ENCODE assay signal across 9 mouse cellular contexts in genomic region chr13:108041358-108041757, GRCm38 (mm10). TPM values are rescaled to one million over a fixed set of nuclear protein-coding genes. Genes with fewer than 3 reads are reported as not detected.
DNase-seq lines count a peak whose midpoint lies in the region; ATAC-seq and TF ChIP-seq lines count a peak whose summit lies in the region.
"Had no signal": no experiment of that assay in that cellular context is flagged by ENCODE, and none has a peak within 500 bp of the region (broad histone marks: within the 10 kb centered on the region; RNA-seq: fewer than 3 reads in every experiment).

No protein-coding gene starts in this region.

- H3K4me2 ChIP-seq in embryonic facial prominence, embryonic 11.5 days (ENCODE audit: low read depth, low read length), result no peak overlapping the region
- H3K4me2 ChIP-seq in lung, embryonic 14.5 days, result no peak overlapping the region
- H3K4me2 ChIP-seq: embryonic facial prominence, embryonic 13.5 days had no signal

- no peaks in the 10 kb centered on the region for H3K27me3 ChIP-seq in C2C12 (ENCODE audit: control insufficient read depth, insufficient read depth, insufficient read length)
- no peaks in the 10 kb centered on the region for H3K27me3 ChIP-seq in embryonic facial prominence, embryonic 11.5 days (ENCODE audit: control insufficient read depth, insufficient read depth, low read length)
- no peaks in the 10 kb centered on the region for H3K27me3 ChIP-seq in lung, embryonic 14.5 days (ENCODE audit: insufficient read depth, low read length)
- H3K27me3 ChIP-seq: embryonic facial prominence, embryonic 13.5 days had no signal

- H3K9me3 ChIP-seq in embryonic facial prominence, embryonic 11.5 days (replicated peaks; ENCODE audit: control insufficient read depth, low read length), result no peaks in the 10 kb centered on the region
- H3K9me3 ChIP-seq in lung, embryonic 14.5 days (ENCODE audit: low read depth, low read length), result no peaks in the 10 kb centered on the region
- H3K9me3 ChIP-seq: embryonic facial prominence, embryonic 13.5 days had no signal

- 9% methylated on average over 7 of the region's 7 CpGs for WGBS in embryonic facial prominence, embryonic 11.5 days
- WGBS in large intestine, adult 2 months, result 2% methylated on average over 7 of the region's 7 CpGs
- 3% methylated on average over 7 of the region's 7 CpGs for WGBS in lung, embryonic 14.5 days

- peak; percentile 55 for TF ChIP-seq CTCF in C2C12 (IDR thresholded peaks at IDR 0.05; ENCODE audit: control insufficient read depth, insufficient read depth, insufficient read length)
- peak; percentile 74 for TF ChIP-seq CTCF in lung, embryonic 14.5 days (IDR thresholded peaks at IDR 0.05; ENCODE audit: low read depth)

- H3K27ac ChIP-seq in embryonic facial prominence, embryonic 11.5 days (replicated peaks; ENCODE audit: low read depth, low read length), result no peak overlapping the region
- no peak overlapping the region for H3K27ac ChIP-seq in lung, embryonic 14.5 days (ENCODE audit: low read depth)
- H3K27ac ChIP-seq: embryonic facial prominence, embryonic 13.5 days had no signal

- no peak; the same call in 1 of the 2 replicates for ATAC-seq in embryonic facial prominence, embryonic 11.5 days (replicated peaks; ENCODE audit: insufficient number of reproducible peaks, low FRiP score, low TSS enrichment, low read depth)
- ATAC-seq in lung, embryonic 14.5 days (ENCODE audit: insufficient read depth), result peak; percentile 16; the same call in 1 of the 2 replicates
- peak; percentile 89 for ATAC-seq in neutrophil, adult 5-6 weeks (ENCODE audit: extremely low read depth, insufficient number of reproducible peaks, low FRiP score, poor library complexity, severe bottlenecking)

- H3K79me2 ChIP-seq in C2C12 (ENCODE audit: control insufficient read depth, insufficient read depth), result peaks cover 42% of the 10 kb centered on the region

- no peak overlapping the region for H3ac ChIP-seq in C2C12 (ENCODE audit: control insufficient read depth, insufficient read length, low read depth)

- peaks cover 13% of the 10 kb centered on the region for H3K79me3 ChIP-seq in C2C12 (ENCODE audit: low read depth)

- H3K4me1 ChIP-seq in embryonic facial prominence, embryonic 11.5 days (ENCODE audit: control insufficient read depth, insufficient read depth, low read length), result peaks cover 2% of the 10 kb centered on the region; the same call in 1 of the 2 replicates
- peaks cover 16% of the 10 kb centered on the region for H3K4me1 ChIP-seq in lung, embryonic 14.5 days (ENCODE audit: insufficient read depth)

- H3K4me3 ChIP-seq in C2C12 (ENCODE audit: insufficient read depth, poor library complexity, severe bottlenecking), result no peak overlapping the region
- H3K4me3 ChIP-seq in embryonic facial prominence, embryonic 11.5 days (ENCODE audit: low read depth, low read length), result no peak overlapping the region
- no peak overlapping the region for H3K4me3 ChIP-seq in lung, embryonic 14.5 days (ENCODE audit: low read depth, low read length)
- H3K4me3 ChIP-seq: embryonic facial prominence, embryonic 13.5 days had no signal

- H3K9ac ChIP-seq in embryonic facial prominence, embryonic 11.5 days (replicated peaks; ENCODE audit: low read length), result no peak overlapping the region
- no peak overlapping the region for H3K9ac ChIP-seq in lung, embryonic 14.5 days
- H3K9ac ChIP-seq: embryonic facial prominence, embryonic 13.5 days had no signal

- DNase-seq in adrenal gland, postnatal 14 days, result peak; percentile 87
- peak; percentile 84 for DNase-seq in embryonic facial prominence, embryonic 11.5 days (ENCODE audit: low spot score)
- DNase-seq in heart, postnatal 10 days, result peak; percentile 69 to 76
- peak; percentile 64 for DNase-seq in large intestine, adult 2 months (ENCODE audit: low read depth, low spot score)
- DNase-seq in lung, embryonic 14.5 days, result peak; percentile 85
- peak; percentile 80 for DNase-seq in thymus, postnatal 0 days (ENCODE audit: low spot score)

- no peaks in the 10 kb centered on the region for H3K36me3 ChIP-seq in C2C12 (ENCODE audit: control insufficient read depth, insufficient read depth)
- H3K36me3 ChIP-seq in embryonic facial prominence, embryonic 11.5 days (replicated peaks; ENCODE audit: control insufficient read depth, insufficient read depth, low read depth, low read length), result no peaks in the 10 kb centered on the region
- no peaks in the 10 kb centered on the region for H3K36me3 ChIP-seq in lung, embryonic 14.5 days (ENCODE audit: insufficient read depth)
- H3K36me3 ChIP-seq: embryonic facial prominence, embryonic 13.5 days had no signal

- intact Hi-C loops in heart, postnatal 10 days (cut with DNase I), result loop anchor here (1.0 to 10.0 kb wide), 6 partner anchors 86 to 714 kb away; no protein-coding TSS in a partner anchor

TF ChIP-seq in C2C12, 6 proteins besides CTCF, POLR2A, EP300 and RAD21:
- TF ChIP-seq MYOG (IDR thresholded peaks at IDR 0.05; ENCODE audit: control insufficient read depth, extremely low read depth, insufficient read length), result no peak
- TF ChIP-seq USF1 (IDR thresholded peaks at IDR 0.05; ENCODE audit: low read depth), result no peak
- no peak for TF ChIP-seq CEBPB (IDR thresholded peaks at IDR 0.05; ENCODE audit: low read depth)
- no peak for TF ChIP-seq MYOD1 (IDR thresholded peaks at IDR 0.05; ENCODE audit: control insufficient read depth, insufficient read length, low read depth)
- no peak for TF ChIP-seq FOSL1 (IDR thresholded peaks at IDR 0.05; ENCODE audit: insufficient read depth, low read length, poor library complexity, severe bottlenecking)
- TF ChIP-seq MAX (IDR thresholded peaks at IDR 0.05), result no peak

RNA-seq across cellular contexts. Expression of gene Smim15, which starts 2.9 kb away (rescaled TPM):
- 17.6 TPM for polyA plus RNA-seq in C2C12 (2012; fragmentation: generic; extraction: Trizol)
- 41.1 and 42.2 TPM in 2 replicates for total RNA-seq in adrenal gland, postnatal 14 days (2021)
- 66.3 and 71.4 TPM in 2 replicates for polyA plus RNA-seq in embryonic facial prominence, embryonic 11.5 days (2014; fragmentation: Nextera tagmentation; extraction: Ambion mirVana)
- 10 to 100 TPM; 27.8 to 30.0 TPM for total RNA-seq in heart, postnatal 10 days (2021)
- 12.1 and 12.4 TPM in 2 replicates for polyA plus RNA-seq in large intestine, adult 2 months (2012; rRNA removed)
- 68.2 and 70.0 TPM in 2 replicates for polyA plus RNA-seq in lung, embryonic 14.5 days (2014; fragmentation: Nextera tagmentation; extraction: Ambion mirVana)
- total RNA-seq in neutrophil, adult 5-6 weeks (2017), result 97.9 and 109 TPM in 2 replicates
- 83.0 and 83.4 TPM in 2 replicates for polyA plus RNA-seq in thymus, postnatal 0 days (2015; fragmentation: Nextera tagmentation; extraction: Ambion mirVana)
